ENCODE assay signal across 24 mouse cellular contexts in the genomic region with DNA sequence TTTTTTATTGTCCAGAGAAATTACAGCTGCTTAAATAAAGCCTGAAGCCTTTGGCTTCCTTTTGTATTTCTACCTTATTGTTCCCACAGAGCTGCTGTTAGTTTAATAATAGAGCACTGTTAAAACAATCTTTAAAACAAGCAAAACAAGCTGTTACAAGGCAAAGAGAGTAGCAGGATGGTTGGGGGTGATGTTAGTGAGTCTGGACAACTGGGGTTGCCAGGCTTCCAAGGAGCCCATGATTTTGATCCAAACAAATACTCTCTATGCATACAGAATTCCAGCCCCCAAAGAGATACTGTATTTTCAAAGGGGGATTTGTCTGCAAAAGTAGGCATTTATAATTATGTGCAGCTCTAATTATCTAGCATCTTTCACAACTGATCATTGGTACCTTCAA.
DNase-seq lines count a peak whose midpoint lies in the region; ATAC-seq lines count a peak whose summit lies in the region.
"Had no signal": no experiment of that assay in that cellular context is flagged by ENCODE, and none has a peak within 500 bp of the region (broad histone marks: within the 10 kb centered on the region; RNA-seq: fewer than 3 reads in every experiment).

No protein-coding gene starts in this region.

- H3K27me3 ChIP-seq in forebrain, embryonic 12.5 days = no peaks in the 10 kb centered on the region
- no peaks in the 10 kb centered on the region for H3K27me3 ChIP-seq in forebrain, embryonic 11.5 days (ENCODE audit: control insufficient read depth, insufficient read depth, low read length)
- no peaks in the 10 kb centered on the region for H3K27me3 ChIP-seq in forebrain, embryonic 15.5 days
- H3K27me3 ChIP-seq: heart, embryonic 12.5 days; heart, embryonic 15.5 days; hindbrain, embryonic 13.5 days; intestine, embryonic 15.5 days had no signal

- H3K4me2 ChIP-seq in forebrain, embryonic 12.5 days = no peak overlapping the region
- no peak overlapping the region for H3K4me2 ChIP-seq in forebrain, embryonic 11.5 days (ENCODE audit: low read depth, low read length, severe bottlenecking)
- H3K4me2 ChIP-seq in forebrain, embryonic 15.5 days (replicated peaks) = no peak overlapping the region
- H3K4me2 ChIP-seq: heart, embryonic 12.5 days; heart, embryonic 15.5 days; hindbrain, embryonic 13.5 days; intestine, embryonic 15.5 days had no signal

- no peak overlapping the region for H3K4me3 ChIP-seq in forebrain, embryonic 12.5 days (replicated peaks)
- H3K4me3 ChIP-seq in forebrain, embryonic 11.5 days (ENCODE audit: low read depth, low read length) = no peak overlapping the region
- H3K4me3 ChIP-seq in forebrain, embryonic 15.5 days = no peak overlapping the region
- H3K4me3 ChIP-seq: heart, embryonic 12.5 days; heart, embryonic 15.5 days; hindbrain, embryonic 10.5 days; hindbrain, embryonic 13.5 days; intestine, embryonic 15.5 days had no signal

- H3K9ac ChIP-seq in forebrain, embryonic 12.5 days = no peak overlapping the region
- no peak overlapping the region for H3K9ac ChIP-seq in forebrain, embryonic 11.5 days (ENCODE audit: low read length)
- no peak overlapping the region for H3K9ac ChIP-seq in forebrain, embryonic 15.5 days (replicated peaks)
- H3K9ac ChIP-seq: heart, embryonic 12.5 days; heart, embryonic 15.5 days; hindbrain, embryonic 13.5 days; intestine, embryonic 15.5 days had no signal

- H3K27ac ChIP-seq in forebrain, embryonic 12.5 days = no peak overlapping the region
- H3K27ac ChIP-seq in forebrain, embryonic 11.5 days (ENCODE audit: low read depth, low read length) = no peak overlapping the region
- H3K27ac ChIP-seq in forebrain, embryonic 15.5 days (replicated peaks) = no peak overlapping the region
- H3K27ac ChIP-seq: heart, embryonic 15.5 days; hindbrain, embryonic 10.5 days; hindbrain, embryonic 13.5 days; intestine, embryonic 15.5 days had no signal

- no peaks in the 10 kb centered on the region for H3K9me3 ChIP-seq in forebrain, embryonic 12.5 days
- H3K9me3 ChIP-seq in forebrain, embryonic 11.5 days (ENCODE audit: control insufficient read depth, low read length) = no peaks in the 10 kb centered on the region
- no peaks in the 10 kb centered on the region for H3K9me3 ChIP-seq in forebrain, embryonic 15.5 days
- H3K9me3 ChIP-seq: heart, embryonic 12.5 days; heart, embryonic 15.5 days; hindbrain, embryonic 10.5 days; hindbrain, embryonic 13.5 days; intestine, embryonic 15.5 days had no signal

- DNase-seq in forebrain, embryonic 11.5 days (ENCODE audit: low spot score) = no peak
- DNase-seq in retina, embryonic 14.5 days (ENCODE audit: low spot score) = peak; percentile 33
- DNase-seq in right cerebral cortex, postnatal 4 days = no peak
- DNase-seq in adrenal gland, adult 18-20 months (ENCODE audit: low spot score in 2 of 2) = no peak
- DNase-seq: adrenal gland, postnatal 10 days; adrenal gland, postnatal 36 days; cerebellum, adult 11 months; cerebellum, adult 2 months; cerebellum, postnatal 10 days; cerebellum, postnatal 36 days; gastrocnemius, postnatal 25 days; heart, adult 18-20 months; heart, postnatal 10 days; heart, postnatal 36 days; kidney, adult 11 months had no signal

- ATAC-seq in forebrain, embryonic 12.5 days (ENCODE audit: low FRiP score) = peak; percentile 30; the same call in 1 of the 2 replicates
- ATAC-seq in forebrain, embryonic 11.5 days (replicated peaks; ENCODE audit: low FRiP score) = no peak
- ATAC-seq in forebrain, embryonic 15.5 days (replicated peaks) = peak; percentile 53; the same call in 1 of the 2 replicates
- ATAC-seq: activated CD4-positive, CD25-positive, alpha-beta regulatory T cell, adult 4 months; hindbrain, embryonic 16.5 days; intestine, embryonic 15.5 days had no signal

- H3K4me1 ChIP-seq in forebrain, embryonic 12.5 days = peaks cover 3% of the 10 kb centered on the region; the same call in 1 of the 2 replicates
- no peaks in the 10 kb centered on the region for H3K4me1 ChIP-seq in forebrain, embryonic 11.5 days (replicated peaks; ENCODE audit: control insufficient read depth, insufficient read depth, low read length)
- 0 out of 2 replicates have a peak, but pooled peaks cover 3% of the 10 kb centered on the region for H3K4me1 ChIP-seq in forebrain, embryonic 15.5 days
- H3K4me1 ChIP-seq: heart, embryonic 12.5 days; heart, embryonic 15.5 days; hindbrain, embryonic 10.5 days; hindbrain, embryonic 13.5 days; intestine, embryonic 15.5 days had no signal

- H3K36me3 ChIP-seq in forebrain, embryonic 12.5 days (replicated peaks) = 0 out of 2 replicates have a peak, but pooled peaks cover 3% of the 10 kb centered on the region
- no peaks in the 10 kb centered on the region for H3K36me3 ChIP-seq in forebrain, embryonic 11.5 days (ENCODE audit: control insufficient read depth, insufficient read depth, low read length)
- H3K36me3 ChIP-seq in forebrain, embryonic 15.5 days = 0 out of 2 replicates have a peak, but pooled peaks cover 8% of the 10 kb centered on the region
- H3K36me3 ChIP-seq: heart, embryonic 12.5 days; heart, embryonic 15.5 days; hindbrain, embryonic 10.5 days; intestine, embryonic 15.5 days had no signal
